Mouse (Mus musculus) colon, adult 2 months (tissue): ENCODE measurements around the gene Tmem159. TPM values are rescaled to one million over a fixed set of nuclear protein-coding genes. Genes with fewer than 3 reads are reported as not detected.

Experiments used
- polyA plus RNA-seq: library from polyadenylated mRNA; depleted of rRNA; stranded (reverse); fragments of >200 nt; gene quantifications from 2 replicates; pipeline ENCODE4 v1.2.3, GENCODE M21; 2012; rRNA removed

Gene Tmem159
- 24.8 and 36.6 TPM in 2 replicates for polyA plus RNA-seq

GRCm38 (mm10) chr7:120102164-120102972, at the start of gene Tmem159:
Gene Tmem159 (plus strand): TSS chr7:120102353.

GRCm38 (mm10) chr7:120095180-120095579, 7.0 kb upstream of the Tmem159 start, which contains the start of gene Dnah3:
Gene Dnah3 (minus strand): TSS chr7:120095280.

DNA sequence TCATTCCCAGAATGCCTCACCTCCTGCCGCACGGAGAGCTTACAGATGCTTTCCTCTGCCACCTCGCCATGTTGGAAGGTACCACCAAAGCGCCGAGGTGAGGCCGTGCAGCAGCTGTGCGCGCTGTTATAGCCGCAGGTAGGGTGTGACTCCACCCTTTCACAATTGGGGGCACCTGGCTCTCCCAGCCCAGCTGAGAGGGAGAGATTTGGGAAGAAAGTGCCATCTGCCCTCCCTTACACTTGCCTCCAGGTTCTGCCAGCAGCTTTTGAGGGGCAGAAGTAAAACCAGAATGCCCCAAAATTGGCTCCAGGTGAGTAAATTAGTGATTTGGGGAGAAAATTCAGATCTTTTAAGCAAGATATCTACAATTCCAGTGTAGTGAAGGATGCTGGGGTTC, 43.0 kb downstream of the Tmem159 start, which contains the start of gene Zp2:
TSS of gene Zp2 (minus strand) at position 101 of the 400 bp plus-strand sequence.

Other genes with a start within 250 kb of the Tmem159 start
- gene Lyrm1, start 206.5 kb upstream of the Tmem159 start, polyA plus RNA-seq: 0.79 and 0.89 TPM in 2 replicates
- 2.3 and 4.8 TPM in 2 replicates for gene Dcun1d3, start 206.1 kb upstream of the Tmem159 start, polyA plus RNA-seq
- gene Dnah3, start 7.1 kb upstream of the Tmem159 start, polyA plus RNA-seq: not detected in 2 replicates
- gene Zp2, start 42.9 kb downstream of the Tmem159 start, polyA plus RNA-seq: 0.22 and 0.39 TPM in 2 replicates
- 7.0 and 8.9 TPM in 2 replicates for gene Anks4b, start 71.5 kb downstream of the Tmem159 start, polyA plus RNA-seq
- gene Crym, start 99.8 kb downstream of the Tmem159 start, polyA plus RNA-seq: 3.5 and 4.3 TPM in 2 replicates
- gene Abca14, start 101.6 kb downstream of the Tmem159 start, polyA plus RNA-seq: 0.02 TPM in 1 of 2 replicates, not detected in the other
- not detected in 2 replicates for gene Abca15, start 226.3 kb downstream of the Tmem159 start, polyA plus RNA-seq